Mouse (Mus musculus): ENCODE data around the gene Naxe. TPM values are rescaled to one million over a fixed set of nuclear protein-coding genes. Genes with fewer than 3 reads are reported as not detected.
A peak's percentile ranks its signal among the peaks of the same experiment; 100 is the strongest.

The Naxe gene
- polyA plus RNA-seq, 1 experiment = 69.0 TPM

GRCm38 (mm10) chr3:88073631-88074030, 15.3 kb upstream of the Naxe start:
- Histone ChIP-seq H3K4me3 (ENCODE audit: control insufficient read depth, insufficient read depth, low read length) (no peak overlapping the region), H3K27me3 (ENCODE audit: control insufficient read depth, insufficient read depth, low read length) (no peaks in the 10 kb centered on the region), H3K4me1 (replicated peaks; ENCODE audit: control insufficient read depth, insufficient read depth, low read length) (no peaks in the 10 kb centered on the region), H3K36me3 (ENCODE audit: control insufficient read depth, insufficient read depth, low read length) (no peaks in the 10 kb centered on the region), H3K27ac (ENCODE audit: control insufficient read depth, insufficient read depth, low read length) (no peak overlapping the region)
- DNase-seq = no peak
- TF ChIP-seq CTCF (IDR thresholded peaks at IDR 0.05; ENCODE audit: borderline replicate concordance, control insufficient read depth, extremely low read depth, insufficient read depth, low read length, poor library complexity) (no peak), POLR2A (IDR thresholded peaks at IDR 0.05; ENCODE audit: control insufficient read depth, extremely low read depth, insufficient read depth, low read length, poor library complexity) (no peak)
- 72% methylated on average over 2 of the region's 2 CpGs for WGBS

GRCm38 (mm10) chr3:88071783-88072182, 13.5 kb upstream of the Naxe start:
- no peaks in the 10 kb centered on the region for H3K36me3 ChIP-seq (ENCODE audit: control insufficient read depth, insufficient read depth, low read length)
- 4% methylated on average over 5 of the region's 5 CpGs for WGBS
- peak; percentile 85 for DNase-seq

GRCm38 (mm10) chr3:88068386-88068785, 10.1 kb upstream of the Naxe start:
- DNase-seq = no peak
- H3K36me3 ChIP-seq (ENCODE audit: control insufficient read depth, insufficient read depth, low read length) = no peaks in the 10 kb centered on the region
- H3K4me3 ChIP-seq (ENCODE audit: control insufficient read depth, insufficient read depth, low read length) = no peak overlapping the region
- TF ChIP-seq POLR2A (IDR thresholded peaks at IDR 0.05; ENCODE audit: control insufficient read depth, extremely low read depth, insufficient read depth, low read length, poor library complexity) (no peak), CTCF (IDR thresholded peaks at IDR 0.05; ENCODE audit: borderline replicate concordance, control insufficient read depth, extremely low read depth, insufficient read depth, low read length, poor library complexity) (no peak)
- H3K27ac ChIP-seq (ENCODE audit: control insufficient read depth, insufficient read depth, low read length) = no peak overlapping the region
- no peaks in the 10 kb centered on the region for H3K4me1 ChIP-seq (replicated peaks; ENCODE audit: control insufficient read depth, insufficient read depth, low read length)
- H3K27me3 ChIP-seq (ENCODE audit: control insufficient read depth, insufficient read depth, low read length) = 0 out of 2 replicates have a peak, but pooled peaks cover 2% of the 10 kb centered on the region
- 64% methylated on average over 2 of the region's 2 CpGs for WGBS

More at GRCm38 (mm10) chr3:88071783-88072182, 13.5 kb upstream of the Naxe start:
- Histone ChIP-seq H3K4me1 (replicated peaks; ENCODE audit: control insufficient read depth, insufficient read depth, low read length) (no peaks in the 10 kb centered on the region), H3K27me3 (ENCODE audit: control insufficient read depth, insufficient read depth, low read length) (no peaks in the 10 kb centered on the region), H3K27ac (ENCODE audit: control insufficient read depth, insufficient read depth, low read length) (no peak overlapping the region), H3K4me3 (ENCODE audit: control insufficient read depth, insufficient read depth, low read length) (no peak overlapping the region)
- peak; percentile 77; the same call in 1 of the 2 replicates for TF ChIP-seq CTCF (IDR thresholded peaks at IDR 0.05; ENCODE audit: borderline replicate concordance, control insufficient read depth, extremely low read depth, insufficient read depth, low read length, poor library complexity)
- TF ChIP-seq POLR2A (IDR thresholded peaks at IDR 0.05; ENCODE audit: control insufficient read depth, extremely low read depth, insufficient read depth, low read length, poor library complexity) = no peak

GRCm38 (mm10) chr3:88057030-88057429, 1.3 kb downstream of the Naxe start:
- TF ChIP-seq POLR2A (IDR thresholded peaks at IDR 0.05; ENCODE audit: control insufficient read depth, extremely low read depth, insufficient read depth, low read length, poor library complexity) = no peak
- no peak for TF ChIP-seq CTCF (IDR thresholded peaks at IDR 0.05; ENCODE audit: borderline replicate concordance, control insufficient read depth, extremely low read depth, insufficient read depth, low read length, poor library complexity)
- H3K4me1 ChIP-seq (replicated peaks; ENCODE audit: control insufficient read depth, insufficient read depth, low read length) = peaks cover 8% of the 10 kb centered on the region
- H3K36me3 ChIP-seq (ENCODE audit: control insufficient read depth, insufficient read depth, low read length) = no peaks in the 10 kb centered on the region; the same call in 1 of the 2 replicates
- no peak overlapping the region for H3K27ac ChIP-seq (ENCODE audit: control insufficient read depth, insufficient read depth, low read length)
- 96% methylated on average over 6 of the region's 6 CpGs for WGBS
- H3K27me3 ChIP-seq (ENCODE audit: control insufficient read depth, insufficient read depth, low read length) = no peaks in the 10 kb centered on the region
- no peak for DNase-seq
- no peak overlapping the region for H3K4me3 ChIP-seq (ENCODE audit: control insufficient read depth, insufficient read depth, low read length)

GRCm38 (mm10) chr3:88049532-88049931, 8.8 kb downstream of the Naxe start:
- no peak for TF ChIP-seq POLR2A (IDR thresholded peaks at IDR 0.05; ENCODE audit: control insufficient read depth, extremely low read depth, insufficient read depth, low read length, poor library complexity)
- no peak for TF ChIP-seq CTCF (IDR thresholded peaks at IDR 0.05; ENCODE audit: borderline replicate concordance, control insufficient read depth, extremely low read depth, insufficient read depth, low read length, poor library complexity)
- Histone ChIP-seq H3K4me3 (ENCODE audit: control insufficient read depth, insufficient read depth, low read length) (no peak overlapping the region), H3K36me3 (ENCODE audit: control insufficient read depth, insufficient read depth, low read length) (no peaks in the 10 kb centered on the region; the same call in 1 of the 2 replicates), H3K4me1 (replicated peaks; ENCODE audit: control insufficient read depth, insufficient read depth, low read length) (no peaks in the 10 kb centered on the region), H3K27ac (ENCODE audit: control insufficient read depth, insufficient read depth, low read length) (no peak overlapping the region), H3K27me3 (ENCODE audit: control insufficient read depth, insufficient read depth, low read length) (no peaks in the 10 kb centered on the region)
- 94% methylated on average over 3 of the region's 3 CpGs for WGBS
- no peak for DNase-seq

- DNase-seq = peak; percentile 86
- no peak for TF ChIP-seq POLR2A (IDR thresholded peaks at IDR 0.05; ENCODE audit: control insufficient read depth, extremely low read depth, insufficient read depth, low read length, poor library complexity)
- 0 out of 2 replicates have a peak, but pooled peaks have one; percentile 37 for TF ChIP-seq CTCF (IDR thresholded peaks at IDR 0.05; ENCODE audit: borderline replicate concordance, control insufficient read depth, extremely low read depth, insufficient read depth, low read length, poor library complexity)
- Histone ChIP-seq H3K4me1 (replicated peaks; ENCODE audit: control insufficient read depth, insufficient read depth, low read length) (peaks cover 5% of the 10 kb centered on the region), H3K4me3 (ENCODE audit: control insufficient read depth, insufficient read depth, low read length) (peak within 1 kb of the TSS; percentile 99), H3K27ac (ENCODE audit: control insufficient read depth, insufficient read depth, low read length) (peak within 1 kb of the TSS; percentile 13; the same call in 1 of the 2 replicates), H3K27me3 (ENCODE audit: control insufficient read depth, insufficient read depth, low read length) (peaks cover 3% of the 10 kb centered on the region; the same call in 1 of the 2 replicates), H3K36me3 (ENCODE audit: control insufficient read depth, insufficient read depth, low read length) (no peaks in the 10 kb centered on the region)
- 12% methylated on average over 36 of the region's 36 CpGs for WGBS
These were observed 15.5 kb downstream of the Naxe start, which contains the start of gene Gpatch4 for GRCm38 (mm10) chr3:88042661-88043421. Gene Gpatch4 (plus strand): TSS chr3:88043108.
